Mouse (Mus musculus) kidney, postnatal 25 days (tissue): ENCODE data around the gene Pink1.
A peak's percentile ranks its signal among the peaks of the same experiment; 100 is the strongest.

ENCODE experiments used
- DNase-seq, 2 experiments: peaks; one replicate each; pipeline ENCODE4 v3.0.0; 2021; ENCODE audit warnings: mixed read lengths in 2 of 2

Gene Pink1

DNA sequence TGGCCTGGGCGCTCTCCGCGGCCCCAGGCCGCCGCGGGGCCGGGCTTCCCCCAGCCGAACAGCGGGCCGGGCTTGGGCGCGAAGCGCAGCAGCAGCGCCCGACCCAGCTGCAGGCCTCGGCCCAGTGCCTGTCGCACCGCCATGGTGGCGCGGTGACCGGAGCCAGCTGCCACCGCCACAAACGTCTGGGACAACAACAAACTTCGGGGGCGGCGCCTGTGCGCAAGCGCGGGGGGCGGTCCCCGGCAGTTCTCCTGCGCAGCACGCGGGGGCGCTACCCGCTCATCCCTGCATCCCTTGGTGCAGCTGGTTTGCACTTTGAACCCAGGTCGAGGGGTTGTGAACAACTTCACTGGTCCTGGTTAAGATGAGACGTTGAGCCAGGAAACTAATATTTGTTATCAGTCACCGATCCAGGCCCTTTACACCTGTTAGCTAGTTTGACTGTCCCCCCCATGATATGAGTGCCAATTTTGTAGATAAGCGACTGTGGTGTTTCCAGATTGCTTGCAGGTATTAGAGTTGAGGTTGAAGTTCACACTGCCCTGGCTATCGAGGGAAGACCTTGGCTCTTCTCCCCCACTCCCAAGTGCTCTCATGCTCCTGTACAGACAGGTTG lies at the start of gene Pink1:
Gene Pink1, minus strand, starts transcription at position 231 of the 619 bp plus-strand sequence.
- DNase-seq = peak; percentile 94

DNA sequence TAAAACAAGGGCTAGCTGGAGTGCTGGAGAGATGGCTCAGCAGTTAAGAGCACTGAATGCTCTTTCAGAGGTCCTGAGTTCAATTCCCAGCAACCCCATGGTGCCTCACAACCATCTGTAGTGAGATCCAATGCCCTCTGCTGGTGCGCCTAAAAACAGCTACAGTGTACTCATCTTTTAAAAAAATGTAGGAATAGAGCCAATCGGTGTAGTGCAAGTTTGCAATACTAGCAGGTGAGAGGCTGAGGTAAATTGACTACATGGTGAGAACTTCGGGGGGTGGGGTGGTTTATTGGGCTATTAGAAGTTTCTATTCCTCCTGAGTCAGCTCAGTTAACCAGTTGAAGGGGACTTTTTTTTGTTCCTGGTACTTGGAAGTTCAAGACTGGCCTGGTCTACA lies 49.0 kb upstream of the Pink1 start:
- DNase-seq = no peak

DNA sequence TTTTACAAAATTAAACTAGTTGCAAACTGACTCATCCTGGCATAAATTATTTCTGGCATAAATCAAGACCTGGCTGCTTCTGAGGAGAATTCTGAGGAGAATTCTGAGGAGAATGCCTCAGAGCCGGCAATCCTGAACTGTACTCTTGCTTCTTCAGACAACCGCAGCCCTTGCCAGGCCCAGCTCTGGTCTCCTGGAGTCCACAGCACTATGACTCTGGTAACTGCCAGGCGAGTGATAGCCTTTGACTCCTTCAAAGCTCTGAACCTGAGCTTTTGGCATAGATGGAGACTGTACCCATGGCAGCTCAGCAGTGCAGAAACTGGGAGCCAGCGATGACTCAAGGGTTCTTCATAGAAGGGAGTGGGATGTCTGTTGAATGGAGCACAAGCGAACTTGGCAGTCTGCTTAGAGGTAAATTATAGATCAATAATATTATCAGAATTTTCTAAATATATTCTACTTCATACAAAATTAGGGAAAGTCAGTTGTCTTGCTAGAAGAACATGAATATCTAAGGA lies 44.9 kb upstream of the Pink1 start:
- DNase-seq = no peak

DNA sequence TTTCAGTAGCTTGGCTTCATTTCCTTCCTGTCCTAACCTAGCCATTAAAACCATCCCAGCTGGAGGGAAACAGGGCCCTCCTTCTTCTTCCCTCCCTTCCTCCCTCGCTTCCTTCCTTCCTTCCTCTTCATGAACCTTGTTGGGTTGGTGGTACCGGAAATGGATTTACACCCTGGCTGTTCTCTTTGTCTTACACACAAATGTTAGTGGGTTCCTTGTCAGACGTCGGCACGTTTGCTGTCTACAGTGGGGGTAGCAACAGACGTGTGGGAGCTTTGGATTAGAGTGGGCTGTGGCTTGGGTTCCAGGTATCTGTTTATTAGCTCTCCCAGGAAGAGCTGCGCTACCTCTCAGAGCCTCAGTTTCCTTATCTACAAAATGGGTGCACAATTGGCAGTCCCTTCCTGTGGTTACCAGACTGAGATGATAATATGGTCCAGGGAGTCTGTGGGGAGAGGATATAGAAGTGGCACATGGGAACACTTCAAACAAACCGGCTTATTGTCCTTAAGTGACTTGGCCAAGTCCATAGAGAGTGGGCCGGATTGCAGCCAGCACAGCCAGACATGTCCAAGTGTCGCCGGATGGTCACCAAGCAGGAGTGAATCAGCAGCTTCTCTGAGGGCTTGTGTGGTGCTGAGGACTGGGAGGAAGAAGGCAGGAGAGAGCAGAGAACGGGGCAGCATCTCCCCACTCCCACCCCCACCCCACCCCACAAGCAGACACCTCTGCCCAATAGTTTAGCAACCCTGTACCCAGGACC lies 42.6 kb upstream of the Pink1 start:
- DNase-seq = no peak

DNA sequence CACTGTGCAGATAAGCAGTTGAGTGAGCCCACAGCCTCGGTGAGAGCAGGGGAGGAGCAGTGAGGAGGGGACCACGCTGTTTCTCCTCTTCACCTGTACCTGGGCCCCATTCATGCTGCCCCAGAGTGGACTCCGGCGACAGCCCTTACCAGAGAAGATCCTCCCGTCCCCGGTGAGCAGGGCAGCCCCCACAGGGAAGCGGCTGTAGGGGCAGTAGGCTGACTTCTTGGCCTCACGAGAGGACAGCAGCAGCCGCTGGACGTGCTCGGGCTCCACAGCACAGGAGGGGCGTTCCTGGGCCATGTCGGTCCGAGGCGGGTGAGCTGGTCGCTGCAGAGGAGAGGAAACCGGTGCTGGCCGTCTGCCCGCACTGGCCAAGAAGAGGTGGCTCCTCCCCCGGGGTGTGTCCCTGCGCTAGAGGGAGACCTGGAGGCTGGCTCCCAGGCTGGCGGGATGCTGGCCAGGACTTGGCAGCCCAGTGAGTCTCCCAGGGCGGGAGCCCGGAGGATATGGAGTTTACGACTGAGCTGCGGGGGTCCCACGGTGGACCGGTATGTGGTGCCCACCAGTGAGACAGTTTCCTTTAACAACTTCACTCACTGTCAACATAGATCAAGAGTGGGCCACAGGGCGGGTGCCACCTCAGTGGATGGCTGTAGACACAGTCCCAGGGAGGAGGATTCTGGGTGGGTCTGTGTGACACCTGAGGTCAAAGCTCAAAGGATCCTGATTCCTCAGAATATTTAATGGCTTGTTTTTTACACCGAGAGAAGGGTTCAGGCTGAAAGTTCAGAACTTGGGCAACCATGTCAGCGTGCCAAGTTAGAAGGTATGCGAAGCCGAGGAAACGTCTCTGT lies 41.8 kb upstream of the Pink1 start, which contains the start of gene Cda:
Gene Cda, minus strand, starts transcription at position 352 of the 857 bp plus-strand sequence.
- peak; percentile 96 to 97 for DNase-seq

DNA sequence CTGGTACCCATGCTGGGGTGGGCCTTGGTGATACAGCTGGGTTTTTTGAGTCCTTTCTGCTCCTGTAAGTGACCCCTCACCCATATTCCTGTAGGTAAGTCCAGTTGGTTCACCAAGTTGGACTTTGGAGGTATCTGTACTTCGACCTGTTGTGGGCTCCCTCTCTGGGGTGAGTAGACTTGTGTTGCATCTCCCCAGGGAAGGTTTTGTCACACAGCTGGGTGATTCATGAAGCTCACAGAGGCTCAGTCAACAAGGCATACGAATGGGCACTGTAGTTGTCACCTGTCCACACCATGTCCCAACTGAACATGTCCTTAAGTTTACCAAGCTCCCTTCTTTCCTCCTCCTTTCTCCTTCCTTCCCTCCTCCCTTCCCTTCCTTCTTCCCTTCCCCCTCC lies 40.5 kb upstream of the Pink1 start:
- peak; percentile 61 to 85 for DNase-seq

DNA sequence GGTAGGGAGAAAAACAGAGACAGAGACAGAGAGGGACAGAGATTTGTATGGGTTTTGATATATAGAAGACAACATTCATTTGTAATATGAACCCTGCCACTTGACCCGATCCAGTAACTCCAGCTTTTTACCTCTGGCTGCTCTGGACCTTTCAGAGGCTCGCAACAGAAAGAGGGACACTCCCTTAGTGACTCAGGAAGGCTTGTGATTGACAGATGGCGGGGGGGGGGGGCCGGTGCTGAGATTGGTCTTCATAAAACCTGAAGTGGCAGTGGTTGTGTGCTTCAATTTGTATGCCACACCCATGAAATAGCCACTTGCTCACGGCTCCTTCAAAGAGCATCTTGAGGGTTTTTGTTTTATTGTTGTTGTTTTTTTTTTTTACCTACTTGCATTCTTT lies 37.4 kb upstream of the Pink1 start:
- DNase-seq = no peak

DNA sequence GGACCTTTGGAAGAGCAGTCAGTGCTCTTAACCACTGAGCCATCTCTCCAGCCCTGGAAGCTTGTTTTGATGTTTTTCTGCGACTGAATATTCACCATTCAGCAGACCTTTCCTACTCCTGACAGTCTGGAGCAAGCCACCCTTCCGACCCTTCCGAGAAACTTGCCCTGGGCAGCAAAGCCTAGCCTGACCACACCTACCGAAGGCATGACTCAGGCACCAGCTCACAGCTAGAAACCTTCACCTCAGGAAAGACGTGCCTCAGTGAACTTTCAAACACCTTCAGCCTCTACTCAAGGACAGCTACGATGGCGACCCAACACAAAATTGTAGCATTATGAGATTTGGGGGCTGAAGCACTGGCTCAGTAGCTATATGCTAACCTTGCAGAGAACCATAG lies 36.8 kb upstream of the Pink1 start:
- DNase-seq = peak in 1 of 2 experiments; percentile 67

DNA sequence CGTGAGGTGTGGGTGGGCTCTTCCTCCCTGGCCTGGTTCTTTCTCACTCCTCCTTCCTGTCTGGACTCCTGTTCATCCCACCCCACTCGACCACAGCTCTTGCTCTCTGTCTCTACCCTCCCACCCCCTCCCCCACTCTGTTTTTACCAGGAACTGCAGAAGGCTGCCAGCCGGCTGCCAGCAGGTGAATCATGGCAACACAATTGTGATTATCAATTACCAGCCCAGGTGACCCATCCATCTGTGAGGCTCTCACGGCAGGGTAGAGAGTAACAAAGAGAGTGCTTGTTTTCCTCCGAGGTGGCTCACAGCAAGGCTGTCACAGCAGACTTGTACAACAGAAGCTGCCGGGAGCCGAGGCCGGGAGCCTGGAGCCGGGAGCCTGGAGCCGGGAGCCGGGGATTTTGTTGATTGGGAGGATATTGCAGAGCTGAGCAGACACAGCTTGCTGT lies 35.3 kb upstream of the Pink1 start:
- DNase-seq = peak in 1 of 2 experiments; percentile 28

DNA sequence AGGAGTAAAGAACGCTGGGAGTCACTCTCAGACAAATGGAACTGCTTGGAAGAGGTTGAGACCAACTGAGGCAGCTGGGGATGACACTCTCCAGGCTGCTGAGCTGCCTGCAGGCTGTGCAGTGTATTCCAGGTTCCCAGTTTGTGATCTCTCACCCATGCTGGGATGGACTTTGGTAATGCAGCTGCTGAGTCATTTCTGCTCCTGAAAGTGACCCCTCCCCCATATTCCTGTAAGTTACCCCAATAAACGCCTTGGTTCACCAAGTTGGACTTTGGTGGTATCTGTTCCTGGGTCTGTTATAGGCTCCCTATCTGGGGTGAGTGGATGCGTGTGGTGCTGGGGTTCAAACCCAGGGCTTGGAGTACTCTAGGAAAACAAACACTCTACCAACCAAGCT lies 32.1 kb upstream of the Pink1 start:
- DNase-seq = no peak

DNA sequence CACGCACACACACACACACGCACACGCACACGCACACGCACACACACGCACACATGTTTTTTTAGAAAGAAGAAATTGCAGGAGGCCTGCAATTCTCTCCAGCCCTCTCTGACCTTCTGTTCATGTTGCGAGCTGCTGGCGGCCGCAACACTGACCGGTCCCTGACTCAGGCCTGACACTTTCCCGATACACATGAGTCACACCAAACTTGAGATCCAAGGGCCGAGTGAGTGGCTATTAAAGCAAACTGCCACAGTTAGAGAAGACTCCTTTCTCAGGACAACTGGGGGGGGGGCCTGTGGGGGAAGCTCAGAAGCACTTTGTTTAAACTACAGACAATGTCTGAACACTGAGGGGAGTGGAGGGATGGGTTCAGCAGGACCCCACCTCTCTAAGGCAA lies 30.4 kb upstream of the Pink1 start:
- DNase-seq = no peak

DNA sequence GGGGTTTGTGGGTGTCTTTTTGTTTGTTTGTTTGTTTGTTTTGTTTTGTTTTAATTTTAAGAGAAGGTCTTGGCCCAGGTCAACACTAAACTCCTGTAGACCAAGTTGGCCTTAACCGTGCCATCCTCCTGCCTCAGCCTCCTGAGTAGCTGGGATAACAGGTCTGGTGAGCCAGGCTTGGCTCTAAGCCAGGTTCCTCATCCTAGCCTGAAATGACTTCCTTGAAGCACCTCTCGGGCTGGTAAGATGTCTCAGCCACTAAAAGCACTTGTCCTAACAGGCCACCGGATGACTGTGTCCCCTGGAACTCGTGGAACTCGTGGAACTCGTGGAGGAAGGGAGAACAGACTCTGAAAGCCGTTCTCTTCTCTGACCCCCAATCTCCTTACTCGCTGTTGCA lies 30.0 kb upstream of the Pink1 start:
- peak in 1 of 2 experiments; percentile 31 for DNase-seq

DNA sequence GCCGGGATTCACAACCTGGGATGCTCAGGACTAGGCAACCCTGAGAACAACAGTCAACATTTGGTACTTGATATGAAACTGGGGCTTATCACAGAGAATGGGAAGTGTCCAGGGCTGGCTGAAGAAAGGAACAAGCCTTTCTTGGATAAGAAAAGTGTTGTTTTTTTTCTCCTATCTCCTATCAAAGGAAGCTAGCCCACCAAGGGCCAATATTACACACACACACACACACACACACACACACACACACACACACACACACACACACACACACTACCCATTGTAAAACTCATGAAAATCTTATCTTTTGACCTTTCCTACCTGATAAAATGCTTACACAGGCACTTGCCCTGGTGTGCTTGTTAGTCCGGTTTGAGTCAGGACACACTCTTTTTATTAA lies 29.4 kb upstream of the Pink1 start:
- DNase-seq = no peak

DNA sequence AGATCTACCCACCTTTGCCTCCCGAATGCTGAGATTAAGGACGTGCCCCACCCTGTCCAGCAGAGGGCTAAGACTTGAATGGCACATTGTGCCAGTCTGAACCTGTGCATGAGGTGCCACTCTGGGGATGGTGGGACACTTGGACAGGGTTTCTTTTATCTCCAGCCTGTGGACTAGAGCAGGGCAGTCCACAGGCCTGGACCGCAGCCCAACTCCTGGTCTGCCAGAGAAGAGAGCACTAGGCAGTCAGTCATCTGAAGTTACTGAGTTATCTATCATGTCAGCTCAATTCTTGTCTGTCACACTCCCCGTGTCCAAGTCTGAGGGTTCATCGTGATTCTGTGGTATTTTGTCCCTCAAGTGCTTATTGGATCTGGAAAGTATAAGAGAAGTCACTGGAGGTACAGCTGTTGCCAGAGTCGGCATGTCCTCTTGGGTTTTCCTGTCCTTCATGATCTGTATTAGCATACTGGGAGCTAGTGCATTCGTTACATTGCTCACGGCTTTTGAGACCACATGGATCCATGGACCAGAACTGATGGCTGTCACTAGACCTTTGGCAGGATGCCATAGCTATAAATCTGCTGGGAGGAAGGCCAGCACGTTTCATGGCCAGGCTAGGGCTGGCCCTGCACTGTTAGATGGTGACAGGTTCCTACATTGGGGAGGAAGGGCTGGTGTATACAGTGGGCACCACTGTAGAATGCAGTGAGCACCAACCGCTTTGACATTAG lies 27.5 kb upstream of the Pink1 start:
- peak; percentile 64 to 73 for DNase-seq

DNA sequence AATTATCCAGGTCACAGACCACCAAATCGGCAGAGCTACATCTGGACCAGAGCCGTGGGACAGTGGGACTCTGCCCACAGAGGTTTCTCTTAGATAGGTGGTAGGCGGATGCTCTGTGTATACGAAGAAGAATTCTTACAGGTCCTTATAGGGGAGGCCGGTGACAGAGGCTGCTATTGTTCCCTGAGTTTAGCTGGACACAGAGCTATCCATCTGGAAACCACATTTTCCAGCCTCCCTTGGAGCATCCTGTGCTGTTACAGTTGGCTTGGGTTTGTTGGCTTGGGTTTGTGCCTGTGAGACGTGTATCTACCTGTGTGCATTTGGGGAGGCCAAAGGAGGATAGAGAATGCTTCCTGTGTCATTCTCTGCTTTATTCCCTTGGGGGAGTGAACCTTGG lies 26.6 kb upstream of the Pink1 start:
- DNase-seq = no peak

DNA sequence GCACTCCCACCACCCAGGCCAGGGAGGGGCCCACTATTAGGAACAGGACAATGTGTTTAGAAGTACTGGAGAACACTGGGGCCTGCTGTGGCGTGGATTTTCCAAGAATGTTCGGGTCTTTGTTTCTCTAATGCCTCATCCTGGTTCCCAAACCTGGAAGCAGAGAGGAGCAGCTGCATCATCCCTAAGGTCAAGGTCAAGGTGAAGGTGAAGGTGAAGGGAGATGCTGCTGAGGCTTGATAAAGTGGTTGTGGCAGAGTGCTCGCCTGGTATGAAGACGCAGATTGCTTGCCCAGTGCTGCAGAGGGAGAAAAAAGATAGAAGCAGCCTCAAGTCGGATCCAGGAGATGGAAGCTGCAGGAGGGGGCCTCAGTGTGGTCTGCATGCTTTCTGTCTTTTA lies 25.7 kb upstream of the Pink1 start:
- DNase-seq = no peak

DNA sequence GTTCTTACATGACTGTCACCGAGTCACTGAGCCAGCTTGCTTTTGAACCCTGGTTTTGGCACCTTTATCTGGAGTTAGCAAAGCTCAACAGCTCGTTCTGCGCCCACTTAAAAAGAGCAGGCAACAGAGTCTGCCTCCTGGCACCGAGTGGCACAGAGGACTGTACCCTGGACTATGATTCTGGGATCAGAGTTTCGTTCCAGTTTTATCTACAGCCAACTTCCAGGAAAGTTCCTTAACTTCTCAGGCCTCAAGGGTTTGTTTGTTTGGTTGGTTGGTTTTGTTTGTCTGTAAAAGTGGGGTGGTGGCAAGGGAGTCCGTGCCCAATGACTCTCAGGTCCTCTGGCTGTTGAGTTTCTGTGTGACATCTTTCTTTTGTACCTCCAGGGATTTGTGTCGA lies 22.6 kb upstream of the Pink1 start:
- peak; percentile 52 to 73 for DNase-seq

DNA sequence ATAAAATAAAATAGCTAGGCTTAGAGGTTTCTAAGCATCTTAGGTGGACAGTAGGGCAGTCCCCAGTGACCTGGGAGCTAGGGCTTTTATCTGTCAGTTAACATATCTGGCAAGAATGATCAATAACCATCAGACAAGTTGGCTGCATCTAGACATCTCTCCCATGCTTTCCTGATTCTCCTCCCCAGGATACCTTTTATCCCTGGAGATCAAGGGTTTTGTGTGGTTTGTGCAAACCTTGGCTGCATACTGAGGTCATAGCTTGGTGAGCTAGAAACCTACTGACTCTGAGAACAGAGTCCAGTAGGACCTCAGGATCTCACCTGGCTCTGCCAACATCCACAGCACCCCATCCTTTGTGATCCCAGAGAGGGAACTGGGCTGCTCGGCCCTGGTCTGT lies 21.2 kb upstream of the Pink1 start:
- no peak for DNase-seq

DNA sequence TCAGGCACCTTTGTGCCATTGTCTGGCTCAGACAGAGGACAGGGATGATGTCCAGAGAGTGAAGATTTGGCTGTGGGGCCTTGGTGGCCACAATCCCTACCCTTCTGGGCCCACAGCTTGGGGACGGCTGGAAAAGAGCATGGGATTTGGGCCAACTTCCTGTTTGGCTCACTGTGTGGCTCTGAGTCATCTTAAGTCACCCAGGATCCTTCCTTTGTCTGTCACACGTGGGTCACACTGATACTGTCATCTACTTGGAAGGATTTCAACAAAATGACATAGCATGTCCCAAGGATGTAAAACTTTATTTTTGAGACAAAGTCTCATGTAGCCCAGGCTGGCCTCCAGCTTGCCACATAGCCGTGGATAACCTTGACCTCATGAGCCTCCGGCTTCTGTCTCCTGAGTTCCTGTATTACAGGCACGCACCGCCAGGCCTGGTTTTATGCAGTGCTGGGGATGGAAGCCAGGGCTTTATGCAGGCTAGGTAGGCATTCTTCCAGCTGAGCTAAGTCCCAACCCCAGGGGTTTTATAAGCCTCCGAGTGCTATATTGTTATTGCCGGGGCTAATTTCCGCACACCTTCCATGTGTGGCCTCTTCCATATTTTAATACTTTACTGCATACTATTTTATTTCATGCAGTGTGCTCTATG lies 18.9 kb upstream of the Pink1 start:
- DNase-seq = peak in 1 of 2 experiments; percentile 58

DNA sequence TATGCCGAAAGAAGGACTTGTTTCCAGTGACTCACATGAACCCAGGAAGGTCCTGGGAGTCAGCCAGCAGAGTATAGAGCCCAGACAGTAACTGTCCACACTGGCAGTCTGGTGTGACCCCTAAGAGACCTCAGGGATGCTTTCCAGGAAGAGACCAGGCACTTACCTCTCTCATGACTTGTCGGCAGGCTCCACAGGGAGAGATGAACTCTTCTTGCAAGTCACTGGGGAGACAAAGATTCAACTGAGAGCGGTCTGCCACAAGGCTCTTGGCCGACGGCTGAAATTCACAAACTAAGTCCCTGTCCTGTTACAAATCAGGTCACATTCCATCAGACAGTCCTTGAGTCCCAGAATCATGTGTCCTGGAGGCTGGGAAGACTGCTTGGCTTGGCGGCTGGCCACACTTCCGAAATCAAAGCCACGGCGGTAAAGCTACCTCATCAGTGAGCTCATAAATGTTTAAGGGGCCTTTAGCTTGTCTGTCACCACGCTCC lies 17.3 kb upstream of the Pink1 start:
- DNase-seq = peak; percentile 58 to 75

DNA sequence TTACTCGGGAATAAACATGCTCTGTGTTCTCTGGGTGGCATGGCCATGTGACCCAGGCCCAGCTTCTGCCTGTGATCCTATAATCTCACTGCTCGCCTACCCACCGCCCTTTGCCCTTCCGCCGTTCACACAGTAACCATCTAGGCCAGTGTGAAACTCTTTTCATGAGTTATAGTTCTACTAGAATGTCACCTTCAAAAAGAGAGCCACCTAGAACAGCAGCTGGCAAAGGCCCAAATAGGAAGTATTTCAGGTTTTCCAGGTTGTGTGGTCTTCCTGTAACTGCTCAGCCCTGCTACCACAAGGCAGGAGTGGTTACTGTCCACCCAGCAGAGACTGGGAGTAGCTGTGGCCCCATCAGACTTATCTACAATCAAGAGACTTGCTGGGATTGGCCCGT lies 16.7 kb upstream of the Pink1 start:
- peak; percentile 84 to 94 for DNase-seq

DNA sequence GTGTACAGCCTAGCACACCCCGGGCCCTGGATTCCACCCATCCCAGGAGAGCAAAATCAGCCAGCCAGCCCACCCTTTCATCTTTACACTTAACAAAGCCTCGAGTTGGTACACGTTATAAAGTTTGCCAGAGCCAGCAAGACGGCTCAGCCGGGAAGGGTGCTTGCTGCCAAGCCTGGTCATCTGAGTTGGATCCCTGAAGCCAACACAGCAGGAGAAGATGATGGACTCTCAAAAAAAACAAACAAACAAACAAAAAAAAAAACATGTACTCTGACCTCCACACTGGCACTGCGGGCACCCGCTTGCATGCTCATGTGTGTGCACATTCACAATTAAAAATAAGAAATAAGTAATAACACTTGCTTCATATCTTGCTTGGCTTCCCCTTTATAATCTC lies 15.9 kb upstream of the Pink1 start:
- DNase-seq = peak in 1 of 2 experiments; percentile 32
